Mouse (Mus musculus): ENCODE measurements around the gene Caml.
"Not testable (repeated sequence)": the region's sequence is repeated elsewhere in the genome, so short reads cannot be mapped to it uniquely, and the experiment has no call there.

The Caml gene

GRCm38 (mm10) chr13:55622649-55623541 lies at the start of gene Caml:
Caml (plus strand) TSS chr13:55623005.
- DNase-seq = peak; percentile 94

GRCm38 (mm10) chr13:55573432-55573831 lies 49.4 kb upstream of the Caml start, which contains the start of gene Tmed9:
Tmed9 (plus strand) TSS chr13:55573732.
- no peak for DNase-seq

- no peak for DNase-seq
Observed at GRCm38 (mm10) chr13:55574321-55574720, 48.5 kb upstream of the Caml start.

DNA sequence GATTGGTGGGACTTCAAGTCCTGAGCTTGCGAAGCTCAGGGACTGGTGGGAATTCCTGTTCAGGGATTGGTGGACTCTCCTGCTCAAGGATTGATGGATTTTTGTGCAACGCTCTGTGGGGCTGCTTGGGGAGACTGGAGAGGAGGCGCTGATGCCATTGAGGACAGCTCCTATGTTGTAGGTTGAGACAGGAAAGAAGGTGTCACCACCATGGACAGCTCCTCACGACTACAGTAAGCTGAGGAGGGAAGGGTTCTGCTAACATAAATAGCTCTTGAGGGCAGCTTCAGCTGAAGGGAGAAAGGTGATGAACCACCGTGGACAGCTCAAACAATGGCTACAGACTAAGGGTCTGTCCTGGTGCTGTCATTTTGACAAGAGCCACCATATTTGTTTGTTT lies 46.9 kb upstream of the Caml start:
- no peak for DNase-seq

GRCm38 (mm10) chr13:55576872-55577271 lies 45.9 kb upstream of the Caml start:
- DNase-seq = not testable (repeated sequence)

DNA sequence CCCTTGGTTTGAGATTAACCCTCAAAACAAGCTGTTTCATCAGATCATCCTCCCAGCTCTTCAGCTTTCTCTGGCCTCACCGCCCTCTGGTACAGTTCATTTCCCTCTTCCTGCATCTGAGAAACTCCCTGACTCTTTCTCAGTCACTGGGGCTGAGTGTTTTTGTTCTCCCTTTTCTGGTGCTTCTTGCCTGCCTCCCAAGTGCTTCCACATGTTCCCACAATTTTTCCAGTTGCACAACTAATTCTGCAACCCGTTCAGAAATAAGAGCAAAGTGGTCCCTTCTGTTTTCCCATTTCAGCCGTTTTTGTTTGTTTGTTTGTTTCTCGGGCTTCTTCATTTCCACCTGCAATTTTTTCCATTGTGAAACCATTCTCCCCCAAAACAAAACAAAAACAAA lies 44.7 kb upstream of the Caml start:
- DNase-seq = no peak

GRCm38 (mm10) chr13:55591961-55592490 lies 30.8 kb upstream of the Caml start:
- DNase-seq = no peak

- DNase-seq = peak; percentile 98
Observed at GRCm38 (mm10) chr13:55592512-55593253, 30.1 kb upstream of the Caml start.

DNA sequence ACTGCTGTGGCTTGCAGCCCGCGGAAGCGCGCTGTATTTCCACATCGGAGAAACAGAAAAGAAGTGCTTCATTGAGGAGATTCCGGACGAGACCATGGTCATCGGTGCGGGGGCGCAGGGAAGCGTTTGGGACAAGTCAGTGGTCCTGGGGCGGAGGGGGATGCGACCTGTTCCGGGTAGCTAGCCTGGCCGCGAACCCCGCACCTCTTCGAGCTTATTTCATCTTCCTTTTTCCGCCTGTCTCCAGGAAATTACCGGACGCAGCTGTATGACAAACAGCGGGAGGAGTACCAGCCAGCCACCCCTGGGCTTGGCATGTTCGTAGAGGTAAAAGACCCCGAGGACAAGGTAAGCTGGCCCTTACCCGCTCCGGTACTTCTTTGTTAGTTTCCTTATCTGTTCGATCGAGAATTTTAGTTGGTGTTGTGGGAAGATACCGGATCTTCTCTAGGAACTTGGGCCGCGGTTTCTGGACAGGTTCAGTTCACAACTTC lies 29.5 kb upstream of the Caml start:
- no peak for DNase-seq

- no peak for DNase-seq
Observed at GRCm38 (mm10) chr13:55595375-55595774, 27.4 kb upstream of the Caml start.

DNA sequence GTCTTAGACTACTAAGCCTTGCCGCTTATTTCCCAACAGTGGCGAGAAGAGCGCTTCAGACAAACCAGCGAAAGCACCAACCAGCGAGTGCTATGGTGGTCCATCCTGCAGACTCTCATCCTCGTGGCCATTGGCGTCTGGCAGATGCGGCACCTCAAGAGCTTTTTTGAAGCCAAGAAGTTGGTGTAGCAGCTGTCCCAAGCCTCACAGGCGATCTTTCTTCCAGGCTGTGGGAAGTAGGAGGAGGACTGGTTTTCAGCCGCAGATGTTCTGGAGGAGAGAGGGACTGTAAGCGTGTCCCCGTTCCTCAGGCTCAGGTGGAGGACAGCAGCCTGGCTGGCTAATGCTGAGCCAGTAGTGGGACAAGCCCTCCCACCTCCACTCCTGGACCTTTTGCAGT lies 26.0 kb upstream of the Caml start:
- no peak for DNase-seq

DNA sequence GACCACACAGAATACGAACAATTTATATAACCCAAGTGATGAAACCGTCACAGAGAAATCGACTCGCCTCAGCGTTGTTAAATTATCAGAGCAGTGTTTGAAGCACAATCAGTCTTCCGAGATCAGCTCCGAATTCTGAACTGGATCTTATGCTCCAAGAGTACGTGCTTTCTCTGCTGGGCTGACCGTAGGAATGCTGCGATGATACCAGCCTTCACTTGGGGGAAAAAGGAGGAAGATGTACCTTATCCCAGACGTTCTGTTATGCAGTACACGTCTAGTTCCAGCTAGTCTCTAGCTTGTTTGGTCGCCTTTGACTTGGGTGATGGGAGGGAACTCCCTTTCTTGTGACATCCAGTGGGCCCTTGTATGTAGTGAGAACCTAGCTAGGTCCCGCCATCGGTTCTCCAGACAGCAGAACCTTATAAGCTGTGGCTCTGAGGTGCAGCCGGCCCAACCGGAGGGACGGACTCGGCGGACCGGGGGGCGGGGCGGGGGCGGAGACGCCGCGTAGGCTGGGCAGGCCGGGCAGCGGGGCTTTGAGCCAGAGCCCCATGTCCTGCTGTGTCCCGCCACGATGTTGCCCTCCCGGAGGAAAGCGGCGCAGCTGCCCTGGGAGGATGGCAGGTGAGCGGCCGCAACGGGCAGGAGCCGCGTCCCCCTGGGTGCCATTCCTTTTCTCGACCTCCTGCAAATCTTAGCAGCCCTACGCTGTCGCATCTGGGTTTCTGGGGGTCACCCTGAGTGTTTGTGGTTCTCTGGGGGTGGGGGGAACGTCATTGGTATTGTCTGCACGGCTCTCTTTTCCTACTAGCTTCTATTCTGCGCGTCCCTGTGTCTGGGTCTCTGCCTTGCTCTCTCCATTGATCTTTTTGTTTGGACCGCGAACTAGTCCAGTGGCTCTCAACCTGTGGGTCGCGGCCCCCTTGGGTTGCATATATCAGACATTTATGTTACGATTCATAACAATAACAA lies 23.0 kb upstream of the Caml start, which contains the start of gene B4galt7:
B4galt7 (plus strand) TSS at position 331 of the 975 bp plus-strand sequence.
- peak; percentile 85 for DNase-seq

- DNase-seq = peak; percentile 23
Observed at GRCm38 (mm10) chr13:55600657-55601056, 22.1 kb upstream of the Caml start.

DNA sequence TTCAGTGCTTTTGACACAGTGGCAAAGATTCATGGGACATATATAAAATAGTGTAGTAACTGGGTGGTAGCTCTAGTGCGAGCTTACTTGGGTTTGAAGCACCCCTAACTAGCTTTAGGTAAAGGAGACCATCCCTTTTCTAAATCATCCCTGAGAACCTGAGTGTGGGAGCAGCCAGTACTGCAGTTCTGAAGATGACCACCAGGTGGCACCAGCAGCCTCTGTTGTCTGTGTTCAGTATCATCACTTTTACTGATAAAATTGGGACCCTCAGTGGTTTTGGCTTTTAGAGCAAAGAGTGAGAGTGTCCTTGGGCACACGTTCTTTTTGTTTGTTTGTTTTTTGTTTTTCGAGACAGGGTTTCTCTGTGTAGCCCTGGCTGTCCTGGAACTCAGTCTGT lies 21.2 kb upstream of the Caml start:
- DNase-seq = peak; percentile 81

DNA sequence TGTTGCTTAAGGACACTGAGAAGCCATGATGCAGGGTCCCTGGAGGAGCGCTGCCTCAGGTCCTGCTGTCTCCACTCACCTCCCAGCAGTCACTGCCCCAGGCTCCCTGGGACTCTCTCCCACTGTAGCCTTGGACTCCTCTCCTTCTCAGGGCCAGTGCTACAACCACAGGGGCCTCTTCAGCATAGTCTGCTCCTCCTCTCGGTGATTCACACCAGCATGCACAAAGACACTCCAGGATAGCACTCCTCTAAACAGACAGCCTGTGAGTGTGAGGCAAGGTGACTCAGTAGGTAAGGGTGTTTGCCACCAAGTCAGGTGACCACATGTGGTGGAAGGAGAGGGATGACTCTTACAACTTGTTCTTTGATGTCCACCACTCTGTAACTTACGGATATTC lies 18.2 kb upstream of the Caml start:
- no peak for DNase-seq

DNA sequence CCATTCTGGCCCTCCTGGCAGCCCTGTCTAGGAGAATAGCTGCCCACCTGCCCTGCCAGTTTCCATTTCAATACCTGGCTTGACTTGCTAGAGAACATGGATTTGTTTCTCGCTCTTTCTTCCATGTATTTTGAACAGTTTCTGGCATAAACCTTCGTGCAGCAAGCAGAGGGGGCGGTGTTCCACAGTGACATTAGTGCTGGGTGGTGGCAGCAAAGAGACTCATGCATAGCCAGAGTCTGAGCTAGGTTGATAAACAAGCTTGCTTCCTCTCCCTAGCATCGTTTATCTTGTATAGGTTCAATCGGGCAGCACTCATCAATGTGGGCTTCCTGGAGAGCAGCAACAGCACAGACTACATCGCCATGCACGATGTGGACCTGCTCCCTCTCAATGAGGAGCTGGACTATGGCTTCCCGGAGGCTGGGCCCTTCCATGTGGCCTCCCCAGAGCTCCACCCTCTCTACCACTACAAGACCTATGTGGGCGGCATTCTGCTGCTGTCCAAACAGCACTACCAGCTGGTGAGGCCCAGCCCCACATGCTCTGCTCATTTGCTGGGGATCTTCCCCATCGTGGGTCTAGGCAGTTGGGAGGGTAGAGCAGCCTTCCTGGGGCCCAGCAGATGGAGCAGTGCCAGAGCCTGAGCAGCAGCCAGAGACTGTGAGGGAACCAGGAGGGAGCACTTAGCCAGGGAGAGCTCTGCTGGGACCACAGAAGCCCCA lies 15.7 kb upstream of the Caml start:
- no peak for DNase-seq

DNA sequence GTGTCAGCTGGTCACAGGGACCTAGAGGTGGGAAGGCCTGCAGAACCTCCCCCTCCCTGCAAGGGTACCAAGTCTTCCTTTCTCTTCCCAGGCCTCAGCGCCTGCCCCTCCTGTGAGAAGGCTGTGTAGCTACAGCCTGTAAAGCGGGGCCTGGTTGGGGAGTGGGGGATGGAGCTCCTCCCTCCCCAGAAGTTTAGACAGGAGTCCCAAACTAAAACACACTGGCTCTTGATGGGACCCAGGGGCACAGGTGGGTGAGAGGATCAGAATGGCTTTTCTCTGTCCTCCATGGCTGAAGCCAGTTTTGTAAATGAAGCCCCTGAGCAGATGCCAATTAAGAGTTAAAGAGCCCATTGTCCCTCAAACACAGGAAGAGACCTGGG lies 15.2 kb upstream of the Caml start:
- DNase-seq = no peak

- no peak for DNase-seq
Observed at GRCm38 (mm10) chr13:55611996-55612395, 10.8 kb upstream of the Caml start.

DNA sequence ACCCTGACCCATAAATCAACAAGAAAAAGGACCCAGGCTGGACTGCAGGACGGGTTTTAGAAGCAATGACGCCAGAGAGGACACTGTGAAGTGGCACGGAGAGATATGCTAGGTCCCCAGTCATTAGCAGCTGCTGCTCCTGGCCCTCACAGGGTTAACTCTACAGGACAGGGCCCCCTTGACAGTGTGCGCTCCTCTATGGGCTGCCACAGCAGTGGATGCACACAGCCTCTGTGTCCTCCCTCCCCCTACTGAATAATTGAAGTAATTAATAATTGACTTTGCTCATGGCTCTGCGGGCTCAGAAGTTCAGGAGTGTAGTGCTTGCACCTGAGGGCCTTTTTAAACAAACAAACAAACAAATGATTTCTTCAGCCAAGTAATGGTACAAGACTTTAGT lies 9.3 kb upstream of the Caml start:
- DNase-seq = no peak

- no peak for DNase-seq
Observed at GRCm38 (mm10) chr13:55619328-55619727, 3.5 kb upstream of the Caml start.

- no peak for DNase-seq
Observed at GRCm38 (mm10) chr13:55620275-55620674, 2.5 kb upstream of the Caml start.
